Mouse (Mus musculus) bone marrow, adult 2 months (tissue): ENCODE measurements around the gene Hist1h1c.

ENCODE experiments used
- CTCF ChIP-seq: fragments of 200-500 bp; IDR thresholded peaks from 2 replicates; pipeline ENCODE4 v1.5.1; 2011; ENCODE audit warnings: low read length, control low read depth; ENCODE audit not compliant: control insufficient read depth, insufficient read depth
- POLR2A ChIP-seq: fragments of 200-500 bp; IDR thresholded peaks from 2 replicates; pipeline ENCODE4 v1.6.1; 2011; ENCODE audit warnings: low read depth, mild to moderate bottlenecking, control low read depth, low read length, borderline replicate concordance; ENCODE audit not compliant: control insufficient read depth

DNA sequence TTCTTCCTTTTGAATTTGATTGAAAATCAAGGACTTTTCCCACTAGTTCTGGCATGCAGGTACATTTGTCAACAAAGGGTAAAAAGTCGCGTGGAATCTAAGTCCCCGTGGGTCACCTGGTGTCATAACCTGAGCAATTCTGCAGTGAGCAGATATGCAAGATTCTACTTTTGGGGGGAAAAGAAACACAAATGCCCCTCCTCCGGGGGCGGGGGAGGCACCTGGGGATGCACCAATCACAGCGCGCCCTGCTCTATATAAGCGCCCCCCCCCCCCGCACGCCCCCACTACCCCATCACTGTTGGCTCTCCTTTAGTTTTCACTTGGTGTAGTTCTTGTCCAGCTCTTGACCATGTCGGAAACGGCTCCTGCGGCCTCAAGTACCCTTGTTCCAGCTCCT is 43.1 kb upstream of the Hist1h1c start, which contains the start of gene Hist1h1t:
- TF ChIP-seq CTCF (no peak), POLR2A (no peak)
